Mouse (Mus musculus) MEL (cell line): ENCODE results near the gene Ptcra.

Source experiments
- CTCF ChIP-seq, 3 experiments: IDR thresholded peaks in 2 of 3; conservative IDR thresholded peaks in 1 of 3; 2 replicates each; pipeline ENCODE4 v1.5.1; 2011 to 2012; ENCODE audit warnings: low read length in 3 of 3, low read depth in 2 of 3, mild to moderate bottlenecking in 2 of 3, improper control_type of control experiment in 1 of 3, inconsistent platforms in 1 of 3, mixed read lengths in 1 of 3, moderate library complexity in 1 of 3; ENCODE audit not compliant: control insufficient read depth in 1 of 3, insufficient read depth in 1 of 3, poor library complexity in 1 of 3, severe bottlenecking in 1 of 3
- EP300 ChIP-seq, 2 experiments: IDR thresholded peaks; 2 replicates each; pipeline ENCODE4 v1.6.1; 2011; ENCODE audit warnings: improper control_type of control experiment in 2 of 2, low read length in 2 of 2, low read depth in 1 of 2, mild to moderate bottlenecking in 1 of 2
- ETS1 ChIP-seq: IDR thresholded peaks from 2 replicates; pipeline ENCODE4 v1.6.1; 2012; ENCODE audit warnings: low read depth, mild to moderate bottlenecking, inconsistent platforms, low read length, improper control_type of control experiment, moderate library complexity
- MAFK ChIP-seq: IDR thresholded peaks from 2 replicates; pipeline ENCODE4 v1.6.1; 2011; ENCODE audit warnings: low read depth, mild to moderate bottlenecking, low read length, improper control_type of control experiment, borderline replicate concordance
- MEF2A ChIP-seq: IDR thresholded peaks from 2 replicates; pipeline ENCODE4 v1.6.1; 2014; ENCODE audit warnings: low read depth, mild to moderate bottlenecking, inconsistent platforms, low read length, improper control_type of control experiment; ENCODE audit not compliant: poor library complexity, insufficient replicate concordance, severe bottlenecking; ENCODE audit errors: extremely low read depth
- NELFE ChIP-seq: IDR thresholded peaks from 2 replicates; pipeline ENCODE4 v1.6.1; 2011; ENCODE audit warnings: low read depth, low read length, improper control_type of control experiment
- POLR2AphosphoS5 ChIP-seq: IDR thresholded peaks from 2 replicates; pipeline ENCODE4 v1.6.1; 2012; ENCODE audit warnings: low read depth, borderline replicate concordance, mild to moderate bottlenecking, inconsistent platforms, low read length, moderate library complexity, mixed read lengths
- RAD21 ChIP-seq: IDR thresholded peaks from 2 replicates; pipeline ENCODE4 v1.6.1; 2011; ENCODE audit warnings: mild to moderate bottlenecking, low read depth, low read length, improper control_type of control experiment
- TBP ChIP-seq: IDR thresholded peaks from 2 replicates; pipeline ENCODE4 v1.8.0; 2011; ENCODE audit warnings: low read depth, low read length, improper control_type of control experiment
- TCF12 ChIP-seq: IDR thresholded peaks from 2 replicates; pipeline ENCODE4 v1.6.1; 2014; ENCODE audit warnings: low read depth, mild to moderate bottlenecking, inconsistent platforms, low read length, improper control_type of control experiment, moderate library complexity
- ZC3H11A ChIP-seq: IDR thresholded peaks from 2 replicates; pipeline ENCODE4 v1.6.1; 2012; ENCODE audit warnings: low read depth, mild to moderate bottlenecking, inconsistent platforms, low read length, improper control_type of control experiment
- ZKSCAN1 ChIP-seq: IDR thresholded peaks from 2 replicates; pipeline ENCODE4 v1.6.1; 2012; ENCODE audit warnings: low read depth, mild to moderate bottlenecking, inconsistent platforms, low read length, improper control_type of control experiment, moderate library complexity
- ZNF384 ChIP-seq: IDR thresholded peaks from 2 replicates; pipeline ENCODE4 v1.6.1; 2012; ENCODE audit warnings: low read depth, mild to moderate bottlenecking, inconsistent platforms, low read length, improper control_type of control experiment

DNA sequence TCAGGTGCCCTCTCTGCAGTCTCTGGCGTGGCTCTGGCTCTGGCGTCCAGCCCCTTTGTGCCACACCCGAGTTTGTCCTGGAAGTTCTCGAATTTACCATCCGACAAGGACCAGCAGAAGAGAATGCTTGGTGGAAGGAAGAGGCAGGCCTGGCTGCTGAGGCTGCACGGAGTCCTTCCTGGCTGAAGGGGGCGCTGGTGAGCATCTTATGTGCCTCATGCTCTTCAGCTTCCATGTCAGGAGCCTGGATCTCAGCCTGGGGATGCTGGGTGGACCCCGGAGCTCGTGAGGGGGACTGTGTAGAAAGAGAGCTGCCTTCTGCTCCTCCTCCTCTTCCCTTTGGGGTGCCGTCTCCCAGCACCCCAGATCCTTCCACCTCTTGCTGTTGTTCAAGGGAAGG is 27.4 kb downstream of the Ptcra start:
- TF ChIP-seq TCF12 (no peak), ZKSCAN1 (no peak), ZC3H11A (no peak), MEF2A (no peak), MAFK (no peak), CTCF (IDR thresholded peaks at IDR 0.05 in 2 of 3, conservative IDR thresholded peaks at IDR 0.05 in 1 of 3; ENCODE audit: control insufficient read depth in 1 of 3, insufficient read depth in 1 of 3, low read depth in 2 of 3, low read length in 3 of 3, poor library complexity in 1 of 3, severe bottlenecking in 1 of 3) (peak; percentile 73 to 87 (median 84)), NELFE (no peak), ETS1 (no peak), RAD21 (peak; percentile 6; the same call in 1 of the 2 replicates), POLR2AphosphoS5 (no peak), EP300 (IDR thresholded peaks at IDR 0.05; ENCODE audit: low read depth in 1 of 2, low read length in 2 of 2) (no peak), ZNF384 (no peak), TBP (no peak)
